Mouse (Mus musculus): ENCODE data around the gene Mif.
A peak's percentile ranks its signal among the peaks of the same experiment; 100 is the strongest.
"Not testable (repeated sequence)": the region's sequence is repeated elsewhere in the genome, so short reads cannot be mapped to it uniquely, and the experiment has no call there.

The Mif gene

GRCm38 (mm10) chr10:75873543-75874170 is 13.6 kb upstream of the Mif start:
- DNase-seq (ENCODE audit: low spot score in 2 of 2), result no peak

- DNase-seq (ENCODE audit: low spot score in 2 of 2), result no peak
Observed at GRCm38 (mm10) chr10:75872915-75873542, 13.0 kb upstream of the Mif start.

GRCm38 (mm10) chr10:75872025-75872914 is 12.2 kb upstream of the Mif start:
- no peak for DNase-seq (ENCODE audit: low spot score in 2 of 2)

GRCm38 (mm10) chr10:75861587-75861986 is 1.5 kb upstream of the Mif start:
- no peak for DNase-seq (ENCODE audit: low spot score in 2 of 2)

- no peak for DNase-seq (ENCODE audit: low spot score in 2 of 2)
Observed at GRCm38 (mm10) chr10:75860746-75861145, 706 bp upstream of the Mif start.

GRCm38 (mm10) chr10:75859107-75859746 is 813 bp downstream of the Mif start:
- DNase-seq (ENCODE audit: low spot score in 2 of 2), result no peak

- no peak for DNase-seq (ENCODE audit: low spot score in 2 of 2)
Observed at GRCm38 (mm10) chr10:75857598-75857997, 2.4 kb downstream of the Mif start.

GRCm38 (mm10) chr10:75856976-75857375 is 3.1 kb downstream of the Mif start:
- no peak for DNase-seq (ENCODE audit: low spot score in 2 of 2)

- DNase-seq (ENCODE audit: low spot score in 2 of 2), result no peak
Observed at GRCm38 (mm10) chr10:75856155-75856907, 3.7 kb downstream of the Mif start.

- DNase-seq (ENCODE audit: low spot score in 2 of 2), result no peak
Observed at GRCm38 (mm10) chr10:75855416-75855981, 4.5 kb downstream of the Mif start.

- DNase-seq (ENCODE audit: low spot score in 2 of 2), result no peak
Observed at GRCm38 (mm10) chr10:75854791-75855190, 5.2 kb downstream of the Mif start.

GRCm38 (mm10) chr10:75854096-75854495 is 5.9 kb downstream of the Mif start:
- no peak for DNase-seq (ENCODE audit: low spot score in 2 of 2)

- peak; percentile 65 to 90 for DNase-seq (ENCODE audit: low spot score in 2 of 2)
Observed at GRCm38 (mm10) chr10:75853452-75853851, 6.6 kb downstream of the Mif start.

GRCm38 (mm10) chr10:75852539-75853125 is 7.4 kb downstream of the Mif start:
- no peak for DNase-seq (ENCODE audit: low spot score in 2 of 2)

GRCm38 (mm10) chr10:75851681-75852080 is 8.4 kb downstream of the Mif start:
- DNase-seq (ENCODE audit: low spot score in 2 of 2), result no peak

- DNase-seq (ENCODE audit: low spot score in 2 of 2), result no peak
Observed at GRCm38 (mm10) chr10:75851076-75851475, 9.0 kb downstream of the Mif start.

- DNase-seq (ENCODE audit: low spot score in 2 of 2), result no peak
Observed at GRCm38 (mm10) chr10:75848382-75848781, 11.7 kb downstream of the Mif start.

GRCm38 (mm10) chr10:75845306-75845930 is 14.6 kb downstream of the Mif start:
- no peak for DNase-seq (ENCODE audit: low spot score in 2 of 2)

- DNase-seq (ENCODE audit: low spot score in 2 of 2), result no peak
Observed at GRCm38 (mm10) chr10:75844800-75845199, 15.2 kb downstream of the Mif start.

GRCm38 (mm10) chr10:75843898-75844297 is 16.1 kb downstream of the Mif start:
- not testable (repeated sequence) for DNase-seq (ENCODE audit: low spot score in 2 of 2)
